In the genomic region with DNA sequence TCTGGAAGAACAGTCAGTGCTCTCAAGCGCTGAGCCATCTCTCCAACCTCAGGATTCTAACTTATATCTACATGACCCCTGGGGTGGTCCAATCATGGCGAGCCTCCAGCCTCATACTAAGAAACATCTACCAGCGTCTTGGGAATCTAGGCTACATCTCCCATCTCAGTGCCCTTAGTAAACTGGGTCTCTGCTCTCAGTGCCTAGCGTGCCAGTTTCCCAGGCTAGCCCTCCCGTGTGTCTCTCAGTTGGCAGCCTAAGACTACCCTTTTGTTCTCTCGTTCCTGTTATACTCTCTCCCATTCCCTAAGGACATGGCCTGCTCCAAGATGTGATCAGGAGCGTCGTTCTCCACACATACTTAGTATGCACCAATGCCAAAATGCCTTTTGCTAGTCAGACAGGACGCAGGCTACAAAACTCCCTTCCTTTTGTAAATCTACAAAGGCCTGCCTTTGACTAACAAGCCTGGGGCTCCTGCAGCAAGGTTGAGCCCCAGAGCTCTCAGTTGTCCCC, we compare ENCODE assay signal across 9 mouse cellular contexts. TPM values are rescaled to one million over a fixed set of nuclear protein-coding genes. Genes with fewer than 3 reads are reported as not detected.
A peak's percentile ranks its signal among the peaks of the same experiment; 100 is the strongest.
DNase-seq lines count a peak whose midpoint lies in the region; ATAC-seq lines count a peak whose summit lies in the region.
"Had no signal": no experiment of that assay in that cellular context is flagged by ENCODE, and none has a peak within 500 bp of the region (broad histone marks: within the 10 kb centered on the region; RNA-seq: fewer than 3 reads in every experiment).

No protein-coding gene starts in this region.

- DNase-seq in heart, postnatal 36 days, result no peak
- DNase-seq in embryonic facial prominence, embryonic 11.5 days (ENCODE audit: low spot score), result no peak
- no peak for DNase-seq in embryo, embryonic 10 days (ENCODE audit: low spot score)
- no peak for DNase-seq in MN1 (ENCODE audit: low spot score)

- H3K27me3 ChIP-seq in heart, embryonic 13.5 days (replicated peaks), result no peaks in the 10 kb centered on the region
- no peaks in the 10 kb centered on the region for H3K27me3 ChIP-seq in embryonic facial prominence, embryonic 11.5 days (ENCODE audit: control insufficient read depth, insufficient read depth, low read length)
- H3K27me3 ChIP-seq in hindbrain, embryonic 15.5 days, result no peaks in the 10 kb centered on the region
- no peaks in the 10 kb centered on the region for H3K27me3 ChIP-seq in midbrain, embryonic 13.5 days

- peaks cover 77% of the 10 kb centered on the region for H3K4me1 ChIP-seq in heart, embryonic 13.5 days
- peaks cover 41% of the 10 kb centered on the region for H3K4me1 ChIP-seq in embryonic facial prominence, embryonic 11.5 days (ENCODE audit: control insufficient read depth, insufficient read depth, low read length)
- H3K4me1 ChIP-seq in hindbrain, embryonic 15.5 days (replicated peaks), result peaks cover 94% of the 10 kb centered on the region
- H3K4me1 ChIP-seq in midbrain, embryonic 13.5 days (replicated peaks), result peaks cover 85% of the 10 kb centered on the region

- peak overlapping the region; percentile 95 for H3K9ac ChIP-seq in heart, embryonic 13.5 days
- H3K9ac ChIP-seq in embryonic facial prominence, embryonic 11.5 days (replicated peaks; ENCODE audit: low read length), result no peak overlapping the region; the same call in 1 of the 2 replicates
- no peak overlapping the region for H3K9ac ChIP-seq in hindbrain, embryonic 15.5 days
- peak overlapping the region; percentile 97 for H3K9ac ChIP-seq in midbrain, embryonic 13.5 days (replicated peaks)

- intact Hi-C loops in heart, postnatal 36 days (cut with DNase I), result loop anchor here (5.0 kb wide), 1 partner anchor 64 kb away; the partner anchor contains the start of gene Hyal2

- H3K9me3 ChIP-seq in heart, embryonic 13.5 days, result no peaks in the 10 kb centered on the region
- H3K9me3 ChIP-seq in embryonic facial prominence, embryonic 11.5 days (replicated peaks; ENCODE audit: control insufficient read depth, low read length), result no peaks in the 10 kb centered on the region
- no peaks in the 10 kb centered on the region for H3K9me3 ChIP-seq in hindbrain, embryonic 15.5 days
- H3K9me3 ChIP-seq in midbrain, embryonic 13.5 days, result no peaks in the 10 kb centered on the region

- H3K4me2 ChIP-seq in heart, embryonic 13.5 days, result peak overlapping the region; percentile 78
- H3K4me2 ChIP-seq in embryonic facial prominence, embryonic 11.5 days (ENCODE audit: low read depth, low read length), result no peak overlapping the region; the same call in 1 of the 2 replicates
- H3K4me2 ChIP-seq in hindbrain, embryonic 15.5 days, result peak overlapping the region; percentile 70
- peak overlapping the region; percentile 90 for H3K4me2 ChIP-seq in midbrain, embryonic 13.5 days (replicated peaks)

- no peak for ATAC-seq in heart, embryonic 13.5 days (ENCODE audit: extremely low read depth, insufficient number of reproducible peaks, low FRiP score, low TSS enrichment)
- no peak for ATAC-seq in embryonic facial prominence, embryonic 11.5 days (replicated peaks; ENCODE audit: insufficient number of reproducible peaks, low FRiP score, low TSS enrichment, low read depth)
- ATAC-seq in hindbrain, embryonic 15.5 days (ENCODE audit: low FRiP score, low read depth), result no peak
- ATAC-seq in midbrain, embryonic 13.5 days, result no peak
- no peak for ATAC-seq in inflammation-experienced regulatory T-cells, adult 6 months

- 0 out of 2 replicates have a peak overlapping the region, but pooled peaks have one; percentile 84 for H3K4me3 ChIP-seq in heart, embryonic 13.5 days
- no peak overlapping the region for H3K4me3 ChIP-seq in embryonic facial prominence, embryonic 11.5 days (ENCODE audit: low read depth, low read length)
- H3K4me3 ChIP-seq in hindbrain, embryonic 15.5 days, result peak overlapping the region; percentile 87; the same call in 1 of the 2 replicates
- peak overlapping the region; percentile 87 for H3K4me3 ChIP-seq in midbrain, embryonic 13.5 days (replicated peaks)

- 73% methylated on average over 9 of the region's 9 CpGs for WGBS in heart, embryonic 13.5 days
- 51% methylated on average over 9 of the region's 9 CpGs for WGBS in embryonic facial prominence, embryonic 11.5 days
- 23% methylated on average over 9 of the region's 9 CpGs for WGBS in hindbrain, embryonic 15.5 days
- WGBS in midbrain, embryonic 13.5 days, result 27% methylated on average over 9 of the region's 9 CpGs

- peaks cover 31% of the 10 kb centered on the region; the same call in 1 of the 2 replicates for H3K36me3 ChIP-seq in heart, embryonic 13.5 days
- no peaks in the 10 kb centered on the region for H3K36me3 ChIP-seq in embryonic facial prominence, embryonic 11.5 days (replicated peaks; ENCODE audit: control insufficient read depth, insufficient read depth, low read depth, low read length)
- no peaks in the 10 kb centered on the region for H3K36me3 ChIP-seq in hindbrain, embryonic 15.5 days
- no peaks in the 10 kb centered on the region for H3K36me3 ChIP-seq in midbrain, embryonic 13.5 days

- peak overlapping the region; percentile 84 for H3K27ac ChIP-seq in heart, embryonic 13.5 days (replicated peaks)
- 0 out of 2 replicates have a peak overlapping the region, but pooled peaks have one; percentile 95 for H3K27ac ChIP-seq in embryonic facial prominence, embryonic 11.5 days (replicated peaks; ENCODE audit: low read depth, low read length)
- H3K27ac ChIP-seq in hindbrain, embryonic 15.5 days (replicated peaks), result peak overlapping the region; percentile 89
- peak overlapping the region; percentile 98 for H3K27ac ChIP-seq in midbrain, embryonic 13.5 days

RNA-seq across cellular contexts. Expression of gene Gnai2, which starts 3.8 kb away (rescaled TPM):
- polyA plus RNA-seq in heart, embryonic 13.5 days (2015; fragmentation: Nextera tagmentation; extraction: Ambion mirVana), result 387 and 392 TPM in 2 replicates
- total RNA-seq in heart, postnatal 36 days (2021), result 100 to 1,000 TPM; 248 to 259 TPM
- polyA plus RNA-seq in embryonic facial prominence, embryonic 11.5 days (2014; fragmentation: Nextera tagmentation; extraction: Ambion mirVana), result 369 and 379 TPM in 2 replicates
- 332 and 343 TPM in 2 replicates for polyA plus RNA-seq in hindbrain, embryonic 15.5 days (2015; fragmentation: Nextera tagmentation; extraction: Ambion mirVana)
- 399 and 416 TPM in 2 replicates for polyA plus RNA-seq in midbrain, embryonic 13.5 days (2015; fragmentation: Nextera tagmentation; extraction: Ambion mirVana)
- 100 to 1,000 TPM; 136 to 264 (median 154) TPM for polyA plus RNA-seq in inflammation-experienced regulatory T-cells, adult 6 months (2017; shearing (Covaris generic))

RNA-seq across cellular contexts. Expression of gene Sema3b, which starts 22.3 kb away (rescaled TPM):
- 9.9 and 11.8 TPM in 2 replicates for polyA plus RNA-seq in heart, embryonic 13.5 days (2015; fragmentation: Nextera tagmentation; extraction: Ambion mirVana)
- 10 to 100 TPM; 18.5 to 22.0 TPM for total RNA-seq in heart, postnatal 36 days (2021)
- polyA plus RNA-seq in embryonic facial prominence, embryonic 11.5 days (2014; fragmentation: Nextera tagmentation; extraction: Ambion mirVana), result 1.1 and 1.3 TPM in 2 replicates
- polyA plus RNA-seq in hindbrain, embryonic 15.5 days (2015; fragmentation: Nextera tagmentation; extraction: Ambion mirVana), result 4.6 and 5.1 TPM in 2 replicates
- polyA plus RNA-seq in midbrain, embryonic 13.5 days (2015; fragmentation: Nextera tagmentation; extraction: Ambion mirVana), result 2.3 and 2.7 TPM in 2 replicates
- not detected for polyA plus RNA-seq in inflammation-experienced regulatory T-cells, adult 6 months (2017; shearing (Covaris generic))
- total RNA-seq: hematopoietic stem cell, adult 5-6 weeks had no signal

RNA-seq across cellular contexts. Expression of gene Slc38a3, which starts 38.0 kb away (rescaled TPM):
- 2.8 and 2.9 TPM in 2 replicates for polyA plus RNA-seq in heart, embryonic 13.5 days (2015; fragmentation: Nextera tagmentation; extraction: Ambion mirVana)
- 10 to 100 TPM; 66.0 to 80.3 TPM for total RNA-seq in heart, postnatal 36 days (2021)
- polyA plus RNA-seq in embryonic facial prominence, embryonic 11.5 days (2014; fragmentation: Nextera tagmentation; extraction: Ambion mirVana), result 7.0 and 7.6 TPM in 2 replicates
- polyA plus RNA-seq in hindbrain, embryonic 15.5 days (2015; fragmentation: Nextera tagmentation; extraction: Ambion mirVana), result 41.4 and 43.3 TPM in 2 replicates
- 18.7 and 22.0 TPM in 2 replicates for polyA plus RNA-seq in midbrain, embryonic 13.5 days (2015; fragmentation: Nextera tagmentation; extraction: Ambion mirVana)
- not detected for polyA plus RNA-seq in inflammation-experienced regulatory T-cells, adult 6 months (2017; shearing (Covaris generic))
- total RNA-seq: hematopoietic stem cell, adult 5-6 weeks had no signal

RNA-seq across cellular contexts. Expression of gene Ifrd2, which starts 43.9 kb away (rescaled TPM):
- polyA plus RNA-seq in heart, embryonic 13.5 days (2015; fragmentation: Nextera tagmentation; extraction: Ambion mirVana), result 35.7 and 41.3 TPM in 2 replicates
- total RNA-seq in heart, postnatal 36 days (2021), result 10 to 100 TPM; 48.4 to 51.2 TPM
- 42.3 and 42.9 TPM in 2 replicates for polyA plus RNA-seq in embryonic facial prominence, embryonic 11.5 days (2014; fragmentation: Nextera tagmentation; extraction: Ambion mirVana)
- polyA plus RNA-seq in hindbrain, embryonic 15.5 days (2015; fragmentation: Nextera tagmentation; extraction: Ambion mirVana), result 16.3 and 17.3 TPM in 2 replicates
- 13.5 and 14.7 TPM in 2 replicates for polyA plus RNA-seq in midbrain, embryonic 13.5 days (2015; fragmentation: Nextera tagmentation; extraction: Ambion mirVana)
- polyA plus RNA-seq in inflammation-experienced regulatory T-cells, adult 6 months (2017; shearing (Covaris generic)), result 10 to 100 TPM; 13.7 to 32.0 (median 31.7) TPM

RNA-seq across cellular contexts. Expression of gene Gnat1, which starts 48.1 kb away (rescaled TPM):
- polyA plus RNA-seq in heart, embryonic 13.5 days (2015; fragmentation: Nextera tagmentation; extraction: Ambion mirVana), result 0.90 and 1.3 TPM in 2 replicates
- not detected for total RNA-seq in heart, postnatal 36 days (2021)
- 1.4 TPM in 1 of 2 replicates, not detected in the other for polyA plus RNA-seq in embryonic facial prominence, embryonic 11.5 days (2014; fragmentation: Nextera tagmentation; extraction: Ambion mirVana)
- 2.0 and 3.6 TPM in 2 replicates for polyA plus RNA-seq in hindbrain, embryonic 15.5 days (2015; fragmentation: Nextera tagmentation; extraction: Ambion mirVana)
- 2.4 and 2.7 TPM in 2 replicates for polyA plus RNA-seq in midbrain, embryonic 13.5 days (2015; fragmentation: Nextera tagmentation; extraction: Ambion mirVana)
- 1 to 10 TPM in 1 of 3 experiments, under 1 TPM in 1, not detected in 1; 0.58 to 1.1 TPM for polyA plus RNA-seq in inflammation-experienced regulatory T-cells, adult 6 months (2017; shearing (Covaris generic))
- total RNA-seq: hematopoietic stem cell, adult 5-6 weeks had no signal

Comparison
In these comparisons a context has a peak if more than half of its experiments do, and no peak if none do; other contexts are left out.
1. H3K9ac ChIP-seq: peak in heart, embryonic 13.5 days (single experiment) and midbrain, embryonic 13.5 days (single experiment); none in embryonic facial prominence, embryonic 11.5 days (single experiment) and hindbrain, embryonic 15.5 days (single experiment).
2. Peak in every context shown above with its lines, with median percentiles within 50 percentile points of each other: H3K27ac ChIP-seq.